Mouse (Mus musculus) cerebral cortex, adult 2 months (tissue): ENCODE data around the gene Tmem189.

ENCODE experiments used
- WGBS: fragments of 180-500 bp; shearing (Covaris S2); methylation state at CpG from one replicate; pipeline ENCODE4 v1.1.7; 2018; 5-methylcytosine and 5-hydroxymethylcytosine counted together

Gene Tmem189

GRCm38 (mm10) chr2:167680657-167681056, 9.0 kb downstream of the Tmem189 start:
- 56% methylated on average over 5 of the region's 5 CpGs for WGBS

DNA sequence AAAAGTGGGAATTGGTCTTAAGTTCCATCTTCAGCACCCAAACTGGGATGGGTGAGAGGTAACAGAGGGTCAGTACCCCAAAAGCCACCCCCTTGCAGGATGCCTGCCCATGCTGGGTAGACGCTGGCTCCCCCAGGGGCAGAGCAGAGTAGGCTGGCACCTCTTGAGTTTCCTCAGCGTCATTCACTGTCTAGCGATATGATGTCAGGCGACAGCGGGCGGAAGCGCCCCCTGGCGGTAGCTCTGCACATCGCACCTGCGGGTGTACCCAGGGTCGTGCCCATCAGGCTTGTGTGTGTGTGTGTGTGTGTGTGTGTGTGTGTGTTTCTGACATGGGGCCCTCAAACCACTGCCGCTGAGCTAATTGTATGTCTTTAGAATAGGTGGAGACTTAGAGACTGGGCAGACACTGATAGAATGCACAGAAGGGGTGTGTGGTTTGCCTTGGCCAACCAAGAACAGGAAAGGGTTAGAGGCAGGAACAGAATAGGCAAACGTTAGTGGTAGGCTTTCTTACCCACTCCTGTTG, 9.7 kb downstream of the Tmem189 start:
- WGBS = 1% methylated on average over 13 of the region's 13 CpGs

DNA sequence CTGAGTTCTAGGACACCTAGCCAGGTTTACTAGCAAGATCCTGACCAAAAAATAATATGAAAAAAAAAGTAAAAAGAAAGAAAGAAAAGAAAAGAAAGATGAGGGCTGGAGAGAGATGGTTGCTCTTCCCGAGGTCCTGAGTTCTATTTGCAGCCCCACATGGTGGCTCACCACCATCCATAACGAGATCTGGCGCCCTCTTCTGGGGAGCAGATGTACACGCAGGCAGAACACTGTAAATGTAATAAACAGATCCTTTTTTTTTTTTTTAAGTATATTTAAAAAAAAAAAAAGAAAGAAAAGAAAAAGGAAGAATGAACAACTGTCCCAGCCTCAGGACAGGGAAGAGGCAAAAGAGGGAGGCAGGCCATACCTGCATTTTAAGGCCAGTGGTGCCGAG, 11.0 kb downstream of the Tmem189 start:
- 52% methylated on average over 5 of the region's 5 CpGs for WGBS

DNA sequence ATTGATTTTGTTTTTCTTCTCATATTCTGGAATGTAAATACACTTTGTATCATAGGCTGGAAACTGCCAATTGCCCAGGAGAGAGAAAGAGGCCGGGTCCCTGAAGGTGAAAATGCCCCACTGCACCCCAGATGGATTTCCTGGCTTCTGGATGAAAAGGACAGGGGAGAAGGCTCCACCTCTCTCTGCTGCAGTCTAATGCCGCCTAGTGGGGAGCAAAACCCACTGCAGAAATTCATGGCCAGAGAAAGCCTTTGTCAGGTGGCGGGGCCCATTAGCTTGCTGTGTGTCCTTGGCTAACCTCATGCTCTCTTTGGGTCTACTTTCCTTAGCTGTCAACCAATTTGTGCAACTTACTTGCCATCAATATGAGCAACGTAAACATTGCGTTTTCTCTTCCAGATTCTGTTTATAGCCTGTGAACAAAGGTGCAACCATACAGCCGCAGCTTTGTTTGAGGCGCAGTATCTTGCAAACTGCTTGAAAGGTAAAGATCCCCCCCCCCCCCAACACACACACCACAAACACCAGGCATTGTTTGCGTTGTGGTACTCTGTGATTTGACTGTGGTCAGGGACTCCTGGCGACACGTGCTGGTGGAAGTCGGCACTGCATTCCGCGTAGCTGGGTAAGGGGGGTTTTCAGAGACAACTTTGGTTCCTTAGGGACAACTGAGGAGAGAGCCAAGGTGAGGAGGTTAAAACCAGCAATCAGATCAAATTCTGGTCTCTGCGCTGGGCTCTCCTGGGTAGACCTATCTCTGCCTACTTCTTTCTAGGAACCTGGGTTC, 14.3 kb downstream of the Tmem189 start:
- 56% methylated on average over 14 of the region's 14 CpGs for WGBS

GRCm38 (mm10) chr2:167672212-167672685, 17.4 kb downstream of the Tmem189 start:
- WGBS = 39% methylated on average over 13 of the region's 13 CpGs

GRCm38 (mm10) chr2:167671101-167671633, 18.5 kb downstream of the Tmem189 start:
- 78% methylated on average over 5 of the region's 5 CpGs for WGBS

DNA sequence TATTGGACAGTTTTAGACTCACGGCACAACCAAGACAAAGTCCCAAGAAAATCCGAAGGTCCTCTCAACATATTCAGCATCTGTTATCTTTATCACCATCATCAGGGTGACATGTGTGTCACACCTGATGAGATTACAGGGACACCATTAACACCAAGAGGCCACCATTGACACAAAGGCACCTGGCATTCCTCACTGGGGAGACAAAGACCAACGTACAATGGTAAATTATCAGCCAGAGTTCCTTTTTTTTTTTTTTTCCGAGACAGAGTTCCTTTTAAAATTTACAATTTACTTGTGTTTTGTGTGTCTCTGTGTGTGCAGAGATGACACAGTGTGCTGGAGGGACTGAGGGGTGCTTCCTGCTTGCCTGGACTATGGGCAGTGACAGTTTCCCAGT, 20.2 kb downstream of the Tmem189 start:
- 80% methylated on average over 4 of the region's 4 CpGs for WGBS

GRCm38 (mm10) chr2:167668426-167668825, 21.2 kb downstream of the Tmem189 start:
- WGBS = 97% methylated on average over 5 of the region's 5 CpGs

GRCm38 (mm10) chr2:167665972-167666713, 23.5 kb downstream of the Tmem189 start:
- 91% methylated on average over 18 of the region's 18 CpGs for WGBS

DNA sequence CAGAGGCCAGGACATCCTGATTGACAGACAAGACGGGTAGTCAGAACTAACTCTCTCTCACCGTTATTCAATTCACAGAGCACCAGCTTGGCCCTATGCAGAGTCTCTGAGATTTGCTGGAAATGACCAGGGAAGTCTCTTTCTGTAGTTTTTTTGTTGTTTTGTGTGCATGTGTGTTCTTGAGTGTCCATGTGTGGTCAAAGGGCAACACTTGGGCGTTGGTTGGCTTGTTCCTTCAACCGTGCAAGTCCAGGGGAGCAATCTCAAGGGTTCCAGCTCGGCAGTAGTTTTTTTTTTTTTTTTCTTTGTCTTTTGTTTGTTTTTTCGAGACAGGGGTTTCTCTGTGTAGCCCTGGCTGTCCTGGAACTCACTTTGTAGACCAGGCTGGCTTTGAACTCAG, 26.9 kb downstream of the Tmem189 start:
- WGBS = 75% methylated on average over 6 of the region's 6 CpGs

DNA sequence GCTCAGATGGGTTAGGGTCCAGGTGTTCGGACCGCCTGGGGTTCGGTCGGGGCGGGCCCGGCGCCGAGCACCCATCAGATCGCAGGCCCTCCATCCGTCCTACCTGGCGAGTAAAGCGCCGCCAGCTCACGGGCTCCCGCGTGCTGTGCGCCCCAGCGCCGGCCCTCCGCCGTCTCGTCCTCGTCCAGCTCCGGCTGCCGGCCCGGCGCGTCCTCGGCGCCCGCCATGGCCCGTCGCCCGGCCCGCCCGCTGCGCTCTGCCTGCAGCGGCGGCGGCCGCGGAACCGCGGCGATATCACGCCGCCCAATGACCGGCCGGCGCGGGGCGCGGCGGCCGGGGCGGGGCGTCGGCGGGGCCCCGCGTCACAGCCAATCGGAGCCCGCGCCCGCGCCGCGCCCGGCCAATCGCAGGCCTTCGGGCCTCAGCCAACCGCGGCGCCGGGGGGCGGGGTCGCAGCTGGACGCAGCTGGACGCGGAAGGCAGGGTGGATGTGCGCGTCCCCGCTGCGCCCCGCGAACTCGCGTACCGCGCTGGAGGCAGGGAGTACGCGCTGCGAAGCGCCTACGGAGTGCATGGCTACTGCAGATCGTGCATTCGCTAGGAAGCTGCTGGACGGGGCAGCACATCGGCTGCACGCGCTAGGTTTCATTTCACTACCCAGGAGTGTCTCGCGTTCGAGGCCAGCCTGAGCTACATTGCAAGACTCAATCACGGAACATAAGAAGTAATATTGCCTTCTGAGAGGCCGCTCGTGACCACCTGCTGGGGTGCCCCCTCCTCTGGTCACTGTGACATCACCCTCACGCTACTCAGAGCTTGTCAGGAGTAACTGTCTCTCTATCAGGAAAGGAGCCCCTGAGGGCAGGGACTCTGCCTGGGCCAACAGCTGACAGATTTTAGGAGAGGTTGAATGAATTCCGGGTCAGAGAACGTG, 28.1 kb downstream of the Tmem189 start, which contains the start of gene Gm20431:
Gene Gm20431, minus strand, starts transcription at position 227 of the 934 bp plus-strand sequence.
- WGBS = 1% methylated on average over 109 of the region's 110 CpGs

GRCm38 (mm10) chr2:167660611-167660971, 29.0 kb downstream of the Tmem189 start:
- WGBS = 1% methylated on average over 12 of the region's 12 CpGs

- 22% methylated on average over 13 of the region's 13 CpGs for WGBS
These were observed 29.6 kb downstream of the Tmem189 start for GRCm38 (mm10) chr2:167659847-167660610.

DNA sequence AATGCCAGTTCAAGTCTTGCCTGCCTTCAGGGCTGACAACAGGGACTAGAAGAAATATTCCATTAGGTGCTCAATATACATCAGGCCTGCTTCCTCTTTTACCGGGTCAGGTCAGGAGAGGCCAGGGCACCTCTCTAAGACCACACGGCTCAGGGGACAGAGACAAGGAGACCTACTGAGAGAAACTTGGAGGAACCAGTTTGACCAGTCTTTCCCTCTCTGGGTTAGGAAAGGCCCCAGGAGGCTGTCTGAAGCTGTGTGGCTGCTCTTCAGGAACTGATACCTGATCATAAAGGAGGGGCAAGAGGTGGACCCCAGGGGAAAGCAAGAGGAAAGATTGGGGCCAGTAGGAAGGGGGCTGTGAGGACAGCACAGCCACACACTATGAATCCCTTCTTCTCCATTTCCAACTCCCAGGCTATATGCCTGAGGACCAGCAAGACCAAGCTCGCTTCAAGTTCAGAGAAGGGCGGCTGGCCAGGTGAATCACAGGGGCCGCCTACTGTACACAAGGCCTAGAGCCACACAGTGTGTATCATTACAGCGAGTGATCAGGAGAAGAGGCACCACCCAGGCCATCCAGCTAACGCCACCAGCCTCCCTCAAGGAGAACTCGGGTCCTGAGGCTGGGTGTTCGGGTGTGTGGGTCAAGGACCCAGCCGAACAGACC, 30.3 kb downstream of the Tmem189 start:
- WGBS = 66% methylated on average over 10 of the region's 10 CpGs

GRCm38 (mm10) chr2:167658712-167659111, 30.9 kb downstream of the Tmem189 start:
- WGBS = 48% methylated on average over 11 of the region's 11 CpGs

- WGBS = 78% methylated on average over 4 of the region's 4 CpGs
These were observed 31.6 kb downstream of the Tmem189 start for GRCm38 (mm10) chr2:167657973-167658372.

DNA sequence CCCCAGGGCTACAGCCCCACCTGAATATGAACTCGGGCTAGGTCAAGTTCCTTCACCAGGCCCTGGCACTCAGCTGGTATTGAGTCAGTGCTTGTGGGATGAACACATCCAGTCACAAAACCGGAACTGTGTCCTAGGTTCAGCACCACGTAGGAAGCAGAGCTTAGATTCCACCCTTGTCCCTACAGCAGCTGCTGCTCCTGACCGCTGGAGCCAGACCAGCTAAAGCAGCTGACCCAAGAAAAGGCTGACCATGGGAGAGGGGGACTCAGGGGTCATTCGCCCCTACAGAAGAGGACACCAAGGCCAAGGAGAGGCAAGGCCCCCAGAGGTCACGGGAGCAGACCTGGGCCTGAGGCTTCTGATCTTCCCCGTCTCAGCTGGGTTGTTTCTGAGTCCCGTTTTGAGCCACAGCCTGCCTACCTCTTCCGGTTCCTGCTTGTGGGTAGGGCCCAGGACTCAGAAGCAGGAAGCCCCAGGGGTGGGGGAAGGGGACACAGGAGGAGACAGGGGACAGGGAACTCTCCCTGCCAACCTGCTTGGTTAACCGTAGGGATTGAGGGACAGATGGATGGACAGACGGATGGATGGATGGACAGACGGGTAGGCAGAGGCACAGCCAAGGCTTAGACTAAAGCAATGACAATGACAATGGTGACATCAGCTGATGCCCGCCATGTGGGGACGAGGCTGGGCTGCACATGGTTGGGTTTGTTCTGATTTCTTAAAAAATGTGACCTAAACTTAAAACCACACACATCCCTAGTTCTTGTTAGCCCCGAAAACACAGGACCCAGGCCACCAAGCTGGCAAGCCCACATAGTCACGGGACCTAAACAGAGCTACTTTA, 32.8 kb downstream of the Tmem189 start:
- 61% methylated on average over 16 of the region's 16 CpGs for WGBS

DNA sequence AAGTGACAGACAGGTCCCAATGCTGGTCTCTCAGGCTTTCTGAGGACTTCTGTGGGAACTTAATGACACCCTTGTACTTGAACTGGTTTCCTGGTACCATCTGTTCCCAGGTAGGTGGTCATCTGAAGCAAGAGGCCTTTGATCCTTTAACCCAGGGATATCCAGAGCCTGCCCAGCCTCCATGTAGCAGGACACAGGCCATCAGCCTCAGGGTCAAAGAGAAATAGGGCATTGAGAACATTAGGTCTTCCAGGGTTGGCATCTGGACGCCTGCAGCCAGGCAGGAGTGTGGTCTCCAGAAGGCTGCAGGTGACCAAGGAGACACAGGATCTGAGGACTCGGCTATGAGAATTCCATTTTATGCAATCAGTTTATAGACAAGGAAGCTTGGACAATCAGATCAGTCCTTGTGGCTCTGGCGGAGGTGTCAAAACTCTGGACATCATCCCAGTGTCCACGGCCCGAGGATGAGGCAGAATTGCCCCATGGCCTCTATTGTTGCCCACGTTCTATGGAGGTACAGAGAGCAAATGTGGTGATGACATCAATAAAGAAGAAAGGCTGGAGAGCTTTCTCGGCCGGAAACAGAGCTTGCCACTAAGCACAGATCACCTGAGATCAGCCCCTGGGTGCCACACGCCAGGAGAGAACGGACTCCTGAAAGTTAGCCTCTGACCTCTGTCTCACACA, 34.6 kb downstream of the Tmem189 start:
- whole genome bisulfite sequencing = 84% methylated on average over 10 of the region's 10 CpGs
